Mouse (Mus musculus) ovary, adult 18-20 months (tissue): ENCODE data around the gene Mon2.

Source experiments
- DNase-seq: peaks from one replicate; pipeline ENCODE4 v3.0.0; 2022; ENCODE audit warnings: low spot score, mixed read lengths

Mon2 gene

DNA sequence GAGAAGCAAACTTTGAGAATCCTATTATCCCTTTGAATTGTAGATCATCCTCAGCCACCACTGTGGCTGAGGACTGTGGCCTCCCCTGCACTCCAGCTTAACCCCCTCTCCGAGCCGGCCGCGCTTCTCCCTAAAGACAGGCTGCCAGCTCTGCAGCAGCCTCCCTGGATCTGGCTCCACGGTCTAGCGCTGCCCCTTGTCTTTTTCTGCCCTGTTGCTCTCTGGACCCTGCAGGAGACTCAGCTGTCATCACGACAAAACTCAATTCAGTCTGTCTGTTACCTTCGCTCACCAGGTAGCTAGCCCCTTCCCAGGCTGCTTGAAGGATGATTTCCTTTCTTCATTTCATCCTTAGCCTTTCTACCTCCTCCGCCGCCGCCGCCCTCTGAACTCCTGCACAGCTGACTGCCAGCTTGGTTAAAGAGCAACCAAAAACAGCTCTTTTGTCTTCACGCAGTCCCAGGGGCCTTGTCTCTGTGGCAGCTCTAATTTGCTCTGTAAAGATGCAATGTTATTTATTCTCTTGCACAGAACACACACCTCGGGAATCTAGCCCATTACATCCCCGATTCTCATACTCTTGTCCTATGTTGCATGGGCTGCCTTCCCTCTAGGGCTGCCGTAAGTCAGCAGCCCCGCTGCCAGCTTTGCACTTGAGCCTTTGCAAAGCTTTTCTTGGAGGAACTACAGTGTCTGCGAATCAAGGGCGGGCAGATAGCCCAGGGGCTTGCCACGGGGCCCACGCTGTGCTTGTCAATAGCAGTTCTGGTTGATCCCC, 112.7 kb downstream of the Mon2 start:
- DNase-seq, result no peak

DNA sequence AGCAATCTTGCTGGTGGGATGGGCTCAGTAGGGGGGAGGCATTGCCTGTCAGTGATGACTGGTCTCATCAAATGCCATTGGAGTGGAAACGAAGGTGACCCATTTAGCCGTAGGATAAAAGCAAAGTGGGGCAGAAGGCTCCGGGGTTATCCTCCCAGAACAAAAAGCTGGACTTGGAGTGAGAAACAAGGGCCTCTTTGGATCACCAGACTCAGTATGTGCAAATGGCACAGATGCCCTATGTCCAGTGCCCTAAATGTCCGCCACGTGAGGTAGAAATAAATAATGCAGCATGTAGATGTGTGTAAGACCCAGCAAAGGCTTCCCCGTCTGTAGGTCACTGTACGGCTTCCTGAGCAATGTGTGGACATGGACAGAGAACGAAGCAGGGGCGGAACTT, 113.7 kb downstream of the Mon2 start:
- no peak for DNase-seq

DNA sequence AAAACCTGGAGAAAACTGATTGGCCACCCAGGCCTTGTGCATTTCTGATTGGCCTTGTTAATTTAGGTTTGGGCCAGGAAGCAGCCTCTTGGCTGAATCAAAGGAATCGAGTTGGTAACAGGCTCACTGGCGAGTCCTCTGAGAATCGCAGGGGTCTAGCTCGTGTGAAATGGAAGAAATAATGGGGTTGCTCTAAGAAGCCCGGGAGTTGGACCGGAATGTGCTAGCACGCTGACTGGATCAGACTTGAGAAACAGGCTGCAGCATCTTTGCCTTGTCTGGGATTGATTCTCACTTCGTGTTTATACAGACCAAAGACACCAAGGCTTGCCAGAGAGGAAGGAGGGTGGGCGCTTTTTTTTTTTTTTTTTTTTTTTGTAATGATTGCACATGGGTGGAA, 114.8 kb downstream of the Mon2 start:
- no peak for DNase-seq

DNA sequence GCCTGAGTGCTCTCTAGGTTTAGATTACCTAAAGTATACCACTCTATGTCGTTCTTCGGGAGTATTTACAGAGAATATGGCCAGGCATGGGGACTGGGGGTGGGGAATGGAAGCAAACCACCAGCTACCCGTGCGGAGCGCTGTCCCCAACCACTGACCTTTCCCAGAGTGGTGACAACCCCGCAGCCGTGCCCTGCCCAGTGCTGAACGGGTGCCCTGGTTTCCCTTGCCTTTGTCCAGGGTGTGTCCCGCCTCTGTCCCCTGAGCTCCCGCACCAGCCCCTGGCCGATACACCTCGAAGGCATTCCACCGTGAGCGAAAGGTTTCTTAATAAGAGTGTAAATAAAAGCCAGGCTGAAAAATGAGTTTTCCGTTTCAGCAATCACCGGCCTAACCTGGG, 115.6 kb downstream of the Mon2 start:
- no peak for DNase-seq

DNA sequence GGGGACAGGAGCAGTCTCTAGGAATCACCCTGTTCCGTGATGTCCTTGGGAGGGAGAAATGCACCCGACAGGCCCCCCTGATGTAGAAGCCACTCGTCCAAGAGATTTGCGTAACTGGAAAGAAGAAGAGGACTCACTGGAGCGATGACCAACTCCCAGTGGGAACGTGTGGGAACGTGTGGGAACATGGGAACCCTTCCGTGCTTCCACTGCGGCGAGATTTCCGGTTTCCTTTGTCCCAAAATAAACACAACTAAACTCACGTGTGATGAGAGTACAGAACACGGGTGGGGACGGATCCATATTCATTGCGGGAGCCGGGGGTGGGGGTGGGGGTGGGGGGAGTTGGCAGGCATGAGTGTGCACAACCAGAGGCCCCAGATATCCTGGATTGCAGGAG, 116.1 kb downstream of the Mon2 start:
- no peak for DNase-seq

DNA sequence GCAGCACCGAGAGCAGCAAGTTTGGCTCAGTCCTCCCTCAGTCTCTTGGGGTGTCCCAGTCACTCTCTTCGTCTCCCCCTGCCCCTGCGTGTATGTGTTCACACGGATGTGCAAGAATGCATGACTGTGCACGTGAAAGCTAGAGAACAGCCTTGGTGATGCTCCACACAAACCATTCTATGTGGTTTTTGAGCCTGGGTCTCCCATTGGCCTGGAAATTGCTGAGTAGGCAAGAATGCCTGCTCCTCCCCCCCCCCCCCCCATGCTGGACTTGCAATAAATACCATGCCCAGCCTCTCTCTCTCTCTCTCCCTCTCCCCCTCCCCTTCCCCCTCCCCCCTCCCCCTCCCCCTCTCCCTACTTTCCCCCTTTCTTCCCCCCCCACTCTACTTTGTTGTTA, 117.6 kb downstream of the Mon2 start:
- no peak for DNase-seq

DNA sequence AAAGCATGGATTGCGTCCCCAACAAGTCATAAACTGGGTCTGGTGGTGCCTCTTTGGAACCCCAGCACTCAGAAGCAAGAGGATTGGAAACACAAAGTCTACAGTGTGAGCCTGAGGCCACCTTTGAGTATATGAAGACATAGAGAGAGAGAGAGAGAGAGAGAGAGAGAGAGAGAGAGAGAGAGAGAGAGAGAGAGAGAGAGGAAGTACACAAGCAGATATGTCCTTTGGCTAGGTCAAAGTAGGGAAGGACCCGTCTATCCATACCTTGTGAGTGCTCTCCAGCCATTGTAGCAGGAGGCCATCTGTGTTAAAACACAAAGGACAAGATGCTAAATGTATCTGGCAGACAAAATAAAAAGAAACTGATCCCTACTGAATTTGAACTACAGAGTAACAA, 118.4 kb downstream of the Mon2 start:
- no peak for DNase-seq

DNA sequence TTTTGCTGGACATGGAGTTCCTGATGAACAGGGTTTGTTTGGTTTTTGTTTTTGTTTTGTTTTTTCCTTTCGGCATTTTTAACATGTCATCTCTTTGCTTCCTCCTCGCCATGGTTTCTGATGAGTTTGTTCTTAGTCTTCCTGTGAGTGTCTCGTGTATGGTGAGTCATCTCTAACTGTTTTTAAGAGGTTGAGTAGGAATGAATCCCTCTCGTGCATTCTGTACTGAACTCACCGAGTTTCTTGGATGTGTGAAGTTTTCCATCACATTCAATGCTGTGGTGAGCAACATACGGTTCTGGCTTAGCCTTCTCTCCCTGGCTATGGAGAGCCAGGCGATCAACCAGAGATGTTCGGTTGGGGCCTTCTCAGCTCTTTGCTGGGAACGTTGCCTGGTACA, 122.7 kb downstream of the Mon2 start:
- DNase-seq, result no peak

DNA sequence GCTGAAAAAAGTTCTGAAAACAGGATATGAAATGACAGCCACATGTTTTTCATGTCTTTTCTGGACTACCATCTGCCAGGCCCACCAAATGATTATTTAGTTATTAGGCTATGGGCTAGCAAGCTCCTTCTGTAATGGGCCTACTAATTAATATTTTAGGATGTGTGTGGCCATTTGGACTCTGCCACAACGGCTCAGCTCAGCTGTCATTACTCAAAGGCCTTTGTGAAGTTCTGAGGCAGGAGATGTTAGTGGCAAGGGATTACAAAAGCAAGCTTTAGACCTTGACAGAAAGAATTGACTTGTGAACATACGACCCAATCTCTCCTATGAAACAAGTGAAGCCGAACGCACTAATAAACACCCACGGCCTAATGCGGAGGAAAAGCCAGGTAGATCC, 125.3 kb downstream of the Mon2 start:
- DNase-seq, result no peak

DNA sequence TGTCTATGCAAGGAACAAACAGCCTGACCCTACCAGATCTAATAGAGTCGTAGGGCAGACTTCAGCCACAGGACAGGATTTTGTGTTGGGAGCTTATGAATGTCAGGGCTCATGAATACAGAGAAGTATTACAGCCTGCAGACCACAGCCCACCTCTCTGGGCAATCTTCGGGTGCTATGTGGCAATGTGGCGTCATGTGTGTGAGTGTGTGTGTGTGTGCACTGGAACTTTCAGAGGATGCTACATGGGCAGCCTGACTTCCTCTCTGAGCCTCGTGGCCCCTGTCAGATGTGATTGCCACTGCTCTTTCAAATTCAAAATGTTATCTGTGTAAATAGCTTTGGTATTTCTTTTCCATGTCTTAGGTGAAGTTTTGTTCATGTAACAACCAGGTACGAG, 131.4 kb downstream of the Mon2 start:
- DNase-seq, result no peak

DNA sequence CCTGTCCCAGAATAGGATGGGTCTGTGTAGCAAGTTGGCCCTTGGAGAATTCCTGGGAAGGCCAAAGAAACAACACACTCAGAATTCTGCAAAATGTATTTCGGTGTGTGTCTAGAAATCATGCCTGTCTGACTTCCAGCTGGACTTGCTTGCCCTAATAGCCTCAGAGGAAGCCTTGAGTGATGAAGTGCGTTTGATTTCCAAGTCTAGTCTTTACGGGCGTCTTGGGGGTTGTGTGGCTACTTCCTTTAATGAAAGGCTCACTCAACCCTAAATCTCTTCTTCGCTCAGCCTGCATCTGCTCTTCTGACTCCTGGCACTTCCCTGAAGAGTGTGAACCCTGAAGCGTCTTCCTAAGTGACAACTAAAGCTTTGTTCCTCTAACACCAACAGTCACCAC, 132.5 kb downstream of the Mon2 start:
- DNase-seq, result no peak

DNA sequence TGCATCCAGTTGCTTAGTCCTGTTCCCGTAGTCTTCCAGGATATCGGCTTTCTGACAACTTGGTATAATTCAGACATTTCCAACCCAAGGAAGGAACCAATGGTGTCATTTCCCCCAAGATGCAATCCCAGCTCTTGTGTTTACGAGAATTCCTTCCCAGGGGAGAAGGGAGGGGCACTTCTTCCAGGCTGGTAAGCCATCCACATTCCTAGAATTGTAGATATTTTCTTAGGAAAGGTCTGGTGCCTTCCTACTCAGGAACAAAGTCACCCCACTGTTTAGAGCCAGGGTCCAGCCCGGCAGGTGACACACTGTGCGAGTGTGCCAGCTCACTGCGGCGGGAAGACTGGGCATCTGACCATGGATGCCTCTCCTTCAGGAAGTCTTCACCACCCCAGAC, 133.5 kb downstream of the Mon2 start:
- DNase-seq, result no peak
